ENCODE assay signal across 9 mouse cellular contexts in genomic region chr10:116362181-116362580, GRCm38 (mm10).
DNase-seq lines count a peak whose midpoint lies in the region; ATAC-seq lines count a peak whose summit lies in the region.
"Had no signal": no experiment of that assay in that cellular context is flagged by ENCODE, and none has a peak within 500 bp of the region (broad histone marks: within the 10 kb centered on the region; RNA-seq: fewer than 3 reads in every experiment).

No protein-coding gene starts in this region.

- no peaks in the 10 kb centered on the region for H3K36me3 ChIP-seq in neural tube, embryonic 15.5 days

- H3K9me3 ChIP-seq in neural tube, embryonic 15.5 days (replicated peaks) = no peaks in the 10 kb centered on the region

- no peaks in the 10 kb centered on the region for H3K27me3 ChIP-seq in neural tube, embryonic 15.5 days (replicated peaks)

- whole genome bisulfite sequencing in neural tube, embryonic 15.5 days = 40% methylated on average over 6 of the region's 6 CpGs

- intact Hi-C loops in heart, postnatal 10 days (cut with DNase I) = no loop called here
- intact Hi-C loops in heart, postnatal 14 days (cut with DNase I) = no loop called here

- no peak overlapping the region for H3K9ac ChIP-seq in neural tube, embryonic 15.5 days (replicated peaks)

- peak overlapping the region; percentile 67 for H3K27ac ChIP-seq in neural tube, embryonic 15.5 days (replicated peaks)

- ATAC-seq in neural tube, embryonic 15.5 days (ENCODE audit: low FRiP score) = peak; percentile 91

- 0 out of 2 replicates have a peak, but pooled peaks cover 8% of the 10 kb centered on the region for H3K4me1 ChIP-seq in neural tube, embryonic 15.5 days

- H3K4me2 ChIP-seq in neural tube, embryonic 15.5 days = no peak overlapping the region

- DNase-seq in heart, adult 11 months = peak; percentile 79
- DNase-seq in heart, postnatal 10 days = no peak
- peak; percentile 94 to 96 for DNase-seq in cerebellum, postnatal 14 days
- peak; percentile 52 to 59 for DNase-seq in layer of hippocampus, adult 8-10 months (ENCODE audit: low spot score in 2 of 2)
- no peak for DNase-seq in kidney, postnatal 36 days
- DNase-seq in thymus, adult 18-20 months = no peak
- no peak for DNase-seq in heart, postnatal 14 days
- DNase-seq: lung, postnatal 14 days had no signal

- no peak overlapping the region for H3K4me3 ChIP-seq in neural tube, embryonic 15.5 days (replicated peaks)

Comparison
In these comparisons a context has a peak if more than half of its experiments do, and no peak if none do; other contexts are left out.
1. DNase-seq: peak in heart, adult 11 months (single experiment), cerebellum, postnatal 14 days (2 of 2) and layer of hippocampus, adult 8-10 months (2 of 2); none in heart, postnatal 10 days (0 of 2), kidney, postnatal 36 days (0 of 2), thymus, adult 18-20 months (0 of 2) and heart, postnatal 14 days (0 of 2).